In the genomic region with DNA sequence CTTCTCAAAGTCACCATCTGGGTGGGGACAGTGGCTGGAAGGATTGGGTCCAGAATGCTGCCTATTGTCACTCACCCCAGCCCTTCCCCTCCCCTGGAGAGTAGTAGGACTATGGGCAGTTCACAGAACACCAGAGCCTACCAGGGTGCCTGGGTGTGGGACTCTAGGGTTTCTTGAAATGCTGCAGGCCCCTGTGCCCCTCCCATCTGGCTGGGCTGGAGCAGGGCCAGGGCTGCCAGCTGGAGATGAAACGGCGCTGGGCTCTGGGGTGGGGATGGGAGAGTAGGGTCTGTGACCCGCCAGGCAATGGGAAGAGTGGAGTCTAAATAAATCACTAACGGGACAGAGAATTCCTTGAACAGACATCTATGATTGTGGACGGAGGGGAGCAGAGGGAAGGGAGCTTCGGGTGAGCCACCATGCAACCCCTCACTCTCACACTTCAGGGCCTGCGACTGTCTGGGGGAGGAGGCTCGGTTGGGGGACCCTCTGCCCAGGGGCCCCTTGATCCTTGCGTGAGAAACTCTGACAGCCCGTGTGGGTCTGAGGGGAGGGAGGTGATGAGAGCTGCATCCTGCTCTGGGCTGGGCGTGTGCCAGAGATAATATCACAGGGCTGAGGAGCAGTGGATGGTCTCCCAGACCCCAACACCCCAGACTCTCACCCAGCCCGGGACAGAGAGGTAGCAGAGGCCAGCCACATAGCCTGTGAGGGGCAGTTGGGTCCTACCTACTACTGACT, we compare ENCODE assay signal across 10 mouse cellular contexts. TPM values are rescaled to one million over a fixed set of nuclear protein-coding genes. Genes with fewer than 3 reads are reported as not detected.
DNase-seq lines count a peak whose midpoint lies in the region; ATAC-seq and TF ChIP-seq lines count a peak whose summit lies in the region.
"Had no signal": no experiment of that assay in that cellular context is flagged by ENCODE, and none has a peak within 500 bp of the region (broad histone marks: within the 10 kb centered on the region; RNA-seq: fewer than 3 reads in every experiment).

No protein-coding gene starts in this region.

- WGBS in kidney, embryonic 16.5 days, result 7% methylated on average over 12 of the region's 12 CpGs
- WGBS in stomach, embryonic 14.5 days, result 13% methylated on average over 12 of the region's 12 CpGs
- WGBS in stomach, postnatal 0 days, result 25% methylated on average over 12 of the region's 12 CpGs
- WGBS in forebrain, postnatal 0 days, result 27% methylated on average over 12 of the region's 12 CpGs

- no peak overlapping the region for H3K4me2 ChIP-seq in kidney, embryonic 16.5 days (replicated peaks; ENCODE audit: low read depth, low read length)
- H3K4me2 ChIP-seq in stomach, embryonic 14.5 days (replicated peaks; ENCODE audit: low read depth, low read length), result no peak overlapping the region
- no peak overlapping the region for H3K4me2 ChIP-seq in stomach, postnatal 0 days (replicated peaks; ENCODE audit: low read depth)
- H3K4me2 ChIP-seq in forebrain, postnatal 0 days (ENCODE audit: low read depth), result no peak overlapping the region

- no peaks in the 10 kb centered on the region for H3K9me3 ChIP-seq in kidney, embryonic 16.5 days (ENCODE audit: low read length)
- H3K9me3 ChIP-seq in stomach, embryonic 14.5 days (ENCODE audit: control insufficient read depth, low read depth, low read length), result no peaks in the 10 kb centered on the region
- H3K9me3 ChIP-seq in stomach, postnatal 0 days (ENCODE audit: control insufficient read depth, low read length), result no peaks in the 10 kb centered on the region
- H3K9me3 ChIP-seq in forebrain, postnatal 0 days (ENCODE audit: low read length), result no peaks in the 10 kb centered on the region

- H3K27me3 ChIP-seq in kidney, embryonic 16.5 days (ENCODE audit: insufficient read depth, low read length), result 0 out of 2 replicates have a peak, but pooled peaks cover 3% of the 10 kb centered on the region
- no peaks in the 10 kb centered on the region for H3K27me3 ChIP-seq in stomach, embryonic 14.5 days (ENCODE audit: control insufficient read depth, insufficient read depth, low read length)
- no peaks in the 10 kb centered on the region for H3K27me3 ChIP-seq in stomach, postnatal 0 days (ENCODE audit: control insufficient read depth, insufficient read depth, low read length)
- no peaks in the 10 kb centered on the region for H3K27me3 ChIP-seq in forebrain, postnatal 0 days (ENCODE audit: insufficient read depth, low read length)

- no peak overlapping the region for H3K27ac ChIP-seq in kidney, embryonic 16.5 days (ENCODE audit: low read length)
- H3K27ac ChIP-seq in stomach, embryonic 14.5 days (ENCODE audit: low read length), result no peak overlapping the region
- H3K27ac ChIP-seq in stomach, postnatal 0 days (replicated peaks), result no peak overlapping the region
- H3K27ac ChIP-seq in forebrain, postnatal 0 days (ENCODE audit: low read depth, low read length), result no peak overlapping the region

- H3K36me3 ChIP-seq in kidney, embryonic 16.5 days (ENCODE audit: insufficient read depth, low read length), result no peaks in the 10 kb centered on the region
- H3K36me3 ChIP-seq in stomach, embryonic 14.5 days (ENCODE audit: control insufficient read depth, insufficient read depth, low read length), result no peaks in the 10 kb centered on the region
- H3K36me3 ChIP-seq in stomach, postnatal 0 days (ENCODE audit: control insufficient read depth, insufficient read depth, low read length), result no peaks in the 10 kb centered on the region
- H3K36me3 ChIP-seq in forebrain, postnatal 0 days (ENCODE audit: insufficient read depth), result no peaks in the 10 kb centered on the region

- no peak for TF ChIP-seq CTCF in stomach, postnatal 0 days (IDR thresholded peaks at IDR 0.05; ENCODE audit: low read depth)
- TF ChIP-seq CTCF in forebrain, postnatal 0 days (IDR thresholded peaks at IDR 0.05; ENCODE audit: low read depth), result no peak

- H3K4me1 ChIP-seq in kidney, embryonic 16.5 days (ENCODE audit: insufficient read depth, low read length), result peaks cover 20% of the 10 kb centered on the region
- H3K4me1 ChIP-seq in stomach, embryonic 14.5 days (ENCODE audit: control insufficient read depth, insufficient read depth, low read length), result peaks cover 21% of the 10 kb centered on the region
- 0 out of 2 replicates have a peak, but pooled peaks cover 3% of the 10 kb centered on the region for H3K4me1 ChIP-seq in stomach, postnatal 0 days (replicated peaks; ENCODE audit: control insufficient read depth, insufficient read depth)
- H3K4me1 ChIP-seq in forebrain, postnatal 0 days (ENCODE audit: insufficient read depth), result peaks cover 4% of the 10 kb centered on the region

- no peak for TF ChIP-seq EP300 in stomach, postnatal 0 days (optimal IDR thresholded peaks at IDR 0.05)

- 0 out of 2 replicates have a peak, but pooled peaks have one; percentile 28 for ATAC-seq in kidney, embryonic 16.5 days (ENCODE audit: low FRiP score, low TSS enrichment)
- ATAC-seq in stomach, embryonic 14.5 days (ENCODE audit: insufficient number of reproducible peaks, insufficient read depth, low FRiP score, low read depth), result peak; percentile 5; the same call in 1 of the 2 replicates
- ATAC-seq in stomach, postnatal 0 days (ENCODE audit: low FRiP score, low TSS enrichment), result no peak; the same call in 1 of the 2 replicates
- ATAC-seq in forebrain, postnatal 0 days, result peak; percentile 32

- no peak overlapping the region for H3K4me3 ChIP-seq in kidney, embryonic 16.5 days (ENCODE audit: low read length)
- no peak overlapping the region for H3K4me3 ChIP-seq in stomach, embryonic 14.5 days (ENCODE audit: low read depth, low read length)
- no peak overlapping the region for H3K4me3 ChIP-seq in stomach, postnatal 0 days (ENCODE audit: low read depth, low read length)
- H3K4me3 ChIP-seq in forebrain, postnatal 0 days (ENCODE audit: low read depth, low read length), result no peak overlapping the region

- no peak overlapping the region for H3K9ac ChIP-seq in kidney, embryonic 16.5 days (replicated peaks; ENCODE audit: low read length)
- H3K9ac ChIP-seq in stomach, embryonic 14.5 days (replicated peaks; ENCODE audit: low read depth, low read length), result no peak overlapping the region
- no peak overlapping the region for H3K9ac ChIP-seq in stomach, postnatal 0 days (ENCODE audit: low read length)
- no peak overlapping the region for H3K9ac ChIP-seq in forebrain, postnatal 0 days

- no peak for DNase-seq in kidney, adult 11 months
- no peak for DNase-seq in stomach, postnatal 0 days (ENCODE audit: low spot score)
- DNase-seq in forebrain, postnatal 0 days, result peak; percentile 37
- DNase-seq in spleen, adult 18-20 months, result no peak
- DNase-seq in layer of hippocampus, adult 18-20 months (ENCODE audit: low spot score in 2 of 2), result no peak
- DNase-seq: adrenal gland, postnatal 25 days; cerebellum, postnatal 36 days had no signal

RNA-seq across cellular contexts. Expression of gene Wnt11, which starts 32.3 kb away (rescaled TPM):
- polyA plus RNA-seq in kidney, embryonic 16.5 days (2015; fragmentation: Nextera tagmentation; extraction: Ambion mirVana), result 32.4 and 33.3 TPM in 2 replicates
- 7.2 and 8.6 TPM in 2 replicates for polyA plus RNA-seq in stomach, embryonic 14.5 days (2014; fragmentation: Nextera tagmentation; extraction: Ambion mirVana)
- 9.7 and 10.8 TPM in 2 replicates for polyA plus RNA-seq in stomach, postnatal 0 days (2015; fragmentation: Nextera tagmentation; extraction: Ambion mirVana)
- total RNA-seq in forebrain, postnatal 0 days (2014; rRNA removed), result 3.3 and 4.6 TPM in 2 replicates
- 0.86 and 1.1 TPM in 2 replicates for polyA plus RNA-seq in forebrain, postnatal 0 days (2015; fragmentation: Nextera tagmentation; extraction: Ambion mirVana)
- 1 to 10 TPM; 1.5 to 2.3 TPM for total RNA-seq in layer of hippocampus, adult 18-20 months (2021)
- total RNA-seq: hematopoietic stem cell, adult 5-6 weeks had no signal
